Mouse (Mus musculus) gastrocnemius, postnatal 4 days (tissue): ENCODE data around the gene Gm49369. TPM values are rescaled to one million over a fixed set of nuclear protein-coding genes. Genes with fewer than 3 reads are reported as not detected.
"Not testable (repeated sequence)": the region's sequence is repeated elsewhere in the genome, so short reads cannot be mapped to it uniquely, and the experiment has no call there.

Experiments used
- DNase-seq, 2 experiments: peaks; one replicate each; pipeline ENCODE4 v3.0.0; 2021 to 2022; ENCODE audit warnings: low spot score in 2 of 2, mixed read lengths in 2 of 2
- long read RNA-seq, 2 experiments: library from polyadenylated mRNA; stranded (forward); transcript quantifications; one replicate each; pipeline ENCODE4 v2.0.0; 2021
- total RNA-seq, 2 experiments: library from RNA; stranded (reverse); gene quantifications; 2 replicates each; pipeline ENCODE4 v1.2.3; 2021

Gene Gm49369
- 1 to 10 TPM in 1 of 2 experiments, not detected in 1; 1.3 TPM for total RNA-seq
- long read RNA-seq, experiment 1: 0 reads
- long read RNA-seq, experiment 2, partial matches to known transcripts: 0 of 1 reads
- long read RNA-seq, experiment 2, other reads (novel, unspliced or antisense): 1 of 1 reads

GRCm38 (mm10) chr7:142382567-142382966 lies at the start of gene Gm49369:
Gene Gm49369 (minus strand): TSS chr7:142382667.
- DNase-seq: no peak

- peak in 1 of 2 experiments; percentile 8 for DNase-seq
Measured at GRCm38 (mm10) chr7:142431106-142431505, 48.6 kb upstream of the Gm49369 start.

GRCm38 (mm10) chr7:142430160-142430678 lies 47.8 kb upstream of the Gm49369 start:
- peak in 1 of 2 experiments; percentile 71 for DNase-seq

- peak in 1 of 2 experiments; percentile 69 for DNase-seq
Measured at GRCm38 (mm10) chr7:142428213-142428612, 45.7 kb upstream of the Gm49369 start.

- no peak for DNase-seq
Measured at GRCm38 (mm10) chr7:142425641-142426213, 43.3 kb upstream of the Gm49369 start.

- DNase-seq: no peak
Measured at GRCm38 (mm10) chr7:142421826-142422225, 39.4 kb upstream of the Gm49369 start.

- DNase-seq: no peak
Measured at GRCm38 (mm10) chr7:142419887-142420286, 37.4 kb upstream of the Gm49369 start.

GRCm38 (mm10) chr7:142418679-142419078 lies 36.2 kb upstream of the Gm49369 start:
- DNase-seq: no peak

GRCm38 (mm10) chr7:142418027-142418426 lies 35.6 kb upstream of the Gm49369 start:
- no peak for DNase-seq

- no peak for DNase-seq
Measured at GRCm38 (mm10) chr7:142416225-142416624, 33.8 kb upstream of the Gm49369 start.

- no peak for DNase-seq
Measured at GRCm38 (mm10) chr7:142415314-142415713, 32.8 kb upstream of the Gm49369 start.

GRCm38 (mm10) chr7:142413285-142413684 lies 30.8 kb upstream of the Gm49369 start:
- DNase-seq: no peak

GRCm38 (mm10) chr7:142409603-142410002 lies 27.1 kb upstream of the Gm49369 start:
- no peak for DNase-seq

GRCm38 (mm10) chr7:142408686-142409085 lies 26.2 kb upstream of the Gm49369 start:
- no peak for DNase-seq

- no peak for DNase-seq
Measured at GRCm38 (mm10) chr7:142407935-142408334, 25.5 kb upstream of the Gm49369 start.

GRCm38 (mm10) chr7:142405134-142405533 lies 22.7 kb upstream of the Gm49369 start:
- DNase-seq: not testable (repeated sequence)

- DNase-seq: no peak
Measured at GRCm38 (mm10) chr7:142403591-142403990, 21.1 kb upstream of the Gm49369 start.

- no peak for DNase-seq
Measured at GRCm38 (mm10) chr7:142400750-142401142, 18.3 kb upstream of the Gm49369 start.

- no peak for DNase-seq
Measured at GRCm38 (mm10) chr7:142400112-142400749, 17.8 kb upstream of the Gm49369 start.

GRCm38 (mm10) chr7:142399250-142399649 lies 16.8 kb upstream of the Gm49369 start:
- no peak for DNase-seq

GRCm38 (mm10) chr7:142398052-142398451 lies 15.6 kb upstream of the Gm49369 start:
- no peak for DNase-seq

GRCm38 (mm10) chr7:142396611-142397010 lies 14.1 kb upstream of the Gm49369 start:
- DNase-seq: no peak
